Mouse (Mus musculus): ENCODE results near the gene Armh2.

The Armh2 gene

DNA sequence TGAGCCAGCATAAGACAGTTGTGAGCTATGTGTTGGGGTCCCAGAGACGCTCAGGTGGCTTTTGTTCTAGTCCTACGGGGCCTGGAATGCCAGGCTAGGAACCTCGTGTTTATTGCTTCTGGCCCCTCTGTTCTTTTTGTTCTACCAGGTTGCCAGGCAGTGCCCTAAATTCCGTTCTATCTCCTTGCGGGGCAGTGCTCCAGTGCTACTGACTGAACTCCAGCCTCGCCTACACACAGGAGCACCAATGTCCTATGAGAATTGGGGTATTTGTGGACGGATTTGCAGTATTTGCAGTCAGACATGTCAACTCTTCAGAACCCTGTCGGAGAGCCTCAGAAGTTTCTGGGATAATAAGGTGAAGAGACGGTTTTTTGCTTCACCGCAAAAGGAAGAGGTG, at the start of gene Armh2:
Gene Armh2 (plus strand): TSS at position 205 of the 400 bp plus-strand sequence.
- TF ChIP-seq GATA4 (IDR thresholded peaks at IDR 0.05; ENCODE audit: insufficient replicate concordance, low read length): no peak

DNA sequence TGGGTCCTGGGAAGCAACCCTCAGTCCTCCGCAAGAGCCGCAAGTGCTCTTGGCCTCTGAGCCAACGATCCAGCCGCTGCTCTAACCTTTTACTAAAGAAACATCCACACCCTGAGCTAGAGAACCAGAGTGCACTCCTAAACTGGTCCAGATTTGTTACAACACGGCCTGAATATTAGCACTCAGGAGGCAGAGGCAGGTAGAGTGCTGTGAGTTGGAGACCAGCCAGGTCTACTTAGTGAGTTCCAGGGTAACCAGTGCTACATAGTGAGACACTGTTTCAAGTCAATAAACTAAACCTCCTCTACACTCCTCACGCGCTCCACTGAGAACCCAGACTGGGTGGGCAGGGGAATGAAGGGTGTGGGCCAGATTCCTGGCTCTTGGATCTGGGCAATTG, 47.7 kb upstream of the Armh2 start:
- TF ChIP-seq GATA4 (IDR thresholded peaks at IDR 0.05; ENCODE audit: insufficient replicate concordance, low read length): no peak

DNA sequence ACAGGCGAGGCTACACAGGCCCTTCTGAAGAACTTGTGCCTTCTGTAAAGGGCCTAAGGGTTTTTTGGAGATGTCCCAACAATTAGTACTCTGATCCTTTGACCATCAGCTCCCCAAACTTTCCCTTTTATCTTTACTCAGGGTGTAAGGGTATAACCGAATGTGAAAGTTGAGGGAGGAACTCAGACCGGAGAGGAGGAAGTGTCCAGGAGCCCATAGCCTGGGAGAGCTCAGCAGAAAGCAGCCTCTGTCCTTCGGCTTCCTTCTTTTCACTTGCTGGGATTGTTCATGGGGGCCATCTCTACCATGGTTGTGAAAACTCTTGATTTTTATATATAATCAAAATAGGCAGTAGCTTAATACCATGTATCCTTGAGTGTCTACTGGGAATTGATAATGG, 42.3 kb upstream of the Armh2 start:
- TF ChIP-seq GATA4 (IDR thresholded peaks at IDR 0.05; ENCODE audit: insufficient replicate concordance, low read length): no peak

DNA sequence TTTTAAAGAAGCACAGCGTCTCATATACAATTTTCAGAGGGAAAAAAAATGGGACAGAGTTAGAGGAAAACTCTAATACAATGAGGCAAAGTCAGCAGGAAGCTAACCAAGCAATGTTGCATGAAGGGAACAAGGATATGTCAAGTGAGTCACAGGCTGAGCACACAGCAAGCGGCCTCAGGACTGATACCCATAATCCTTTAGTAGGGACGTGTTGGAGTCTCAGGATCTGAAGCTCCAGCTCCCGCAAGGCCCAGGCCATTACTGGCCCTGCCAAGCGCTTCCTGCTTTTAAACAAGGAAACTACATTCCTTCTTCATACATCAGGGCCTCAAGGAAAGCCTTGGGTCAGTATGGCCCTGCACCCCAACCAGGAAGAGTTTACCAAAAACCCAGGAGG, 38.9 kb upstream of the Armh2 start:
- TF ChIP-seq GATA4 (IDR thresholded peaks at IDR 0.05; ENCODE audit: insufficient replicate concordance, low read length): no peak

DNA sequence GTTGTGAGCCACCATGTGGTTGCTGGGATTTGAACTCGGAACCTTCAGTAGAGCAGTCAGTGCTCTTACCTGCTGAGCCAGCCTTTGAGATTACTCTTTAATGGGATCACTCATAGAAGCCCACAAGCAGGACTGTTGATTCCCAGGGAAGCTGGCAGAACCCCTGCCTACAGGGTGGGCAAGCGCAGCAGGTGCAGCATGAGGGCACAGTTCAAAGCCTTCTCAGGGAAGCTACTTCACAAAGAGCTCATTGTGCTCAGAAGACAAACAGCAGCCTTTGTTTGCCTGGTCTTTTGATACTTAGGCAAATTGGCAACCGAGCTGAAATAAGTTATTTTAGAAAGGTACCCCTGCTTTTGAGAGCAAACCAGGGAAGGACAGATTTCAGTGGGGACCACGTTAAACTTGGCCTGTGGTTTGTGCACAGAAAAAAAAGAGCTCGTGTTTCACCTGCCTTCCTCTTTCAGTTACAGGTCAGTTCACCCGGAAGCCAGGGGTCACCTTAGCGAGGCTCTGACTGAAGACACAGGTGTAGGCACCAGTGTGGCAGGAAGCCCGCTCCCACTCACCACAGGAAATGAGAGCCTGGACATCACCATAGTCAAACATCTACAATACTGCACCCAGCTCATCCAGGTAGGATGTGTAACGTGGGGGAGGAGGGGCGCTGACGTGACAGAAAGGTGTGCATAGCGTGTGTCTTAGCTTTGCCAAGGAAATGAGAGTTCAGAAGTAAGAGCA, 31.2 kb upstream of the Armh2 start:
- no peak for TF ChIP-seq GATA4 (IDR thresholded peaks at IDR 0.05; ENCODE audit: insufficient replicate concordance, low read length)

DNA sequence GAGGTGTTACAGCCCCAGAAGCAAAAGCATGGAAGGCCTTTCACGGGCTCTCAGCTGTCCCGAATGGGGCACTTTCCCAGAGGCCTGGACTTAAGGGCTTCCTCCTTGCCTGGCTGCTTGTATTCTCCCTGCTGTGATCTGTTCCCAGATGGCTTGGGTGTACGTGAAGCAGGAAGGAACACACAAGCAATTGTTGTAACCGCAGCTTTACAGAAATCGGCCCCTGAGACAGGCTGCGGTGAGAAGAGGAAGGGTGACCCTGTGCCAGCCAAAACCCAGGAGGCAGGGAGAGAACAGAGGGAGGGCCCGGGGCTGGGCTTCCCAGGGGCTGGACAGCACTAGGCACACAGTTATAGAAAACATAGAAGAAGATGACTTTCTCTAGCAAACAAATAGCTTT, 30.1 kb upstream of the Armh2 start:
- TF ChIP-seq GATA4 (IDR thresholded peaks at IDR 0.05; ENCODE audit: insufficient replicate concordance, low read length): no peak

DNA sequence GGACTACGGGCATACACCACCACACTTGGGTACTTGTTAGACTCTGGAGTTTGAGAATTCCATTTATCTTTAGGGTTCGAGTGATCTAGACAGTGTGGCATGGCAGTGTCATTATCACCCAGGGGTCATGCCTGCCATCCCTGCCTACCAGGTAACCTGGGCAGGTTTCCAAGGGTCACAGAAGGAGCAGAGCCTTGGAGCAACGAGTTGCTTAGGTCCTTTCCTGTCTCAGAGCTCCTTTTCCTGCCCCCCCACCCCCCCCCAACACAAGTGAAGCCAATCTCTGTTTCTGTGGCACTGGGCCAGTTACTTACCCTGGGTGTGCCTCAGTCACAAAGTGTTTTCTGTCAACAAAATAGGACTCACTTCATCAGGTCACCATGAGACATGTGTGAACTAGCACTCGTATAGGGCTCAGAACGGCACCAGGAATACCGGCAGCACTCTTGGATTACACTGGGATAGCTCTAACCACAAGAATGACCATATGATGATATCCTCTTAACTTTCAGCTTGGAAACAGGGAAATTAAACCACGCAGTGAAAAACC, 28.4 kb upstream of the Armh2 start:
- TF ChIP-seq GATA4 (IDR thresholded peaks at IDR 0.05; ENCODE audit: insufficient replicate concordance, low read length): no peak

DNA sequence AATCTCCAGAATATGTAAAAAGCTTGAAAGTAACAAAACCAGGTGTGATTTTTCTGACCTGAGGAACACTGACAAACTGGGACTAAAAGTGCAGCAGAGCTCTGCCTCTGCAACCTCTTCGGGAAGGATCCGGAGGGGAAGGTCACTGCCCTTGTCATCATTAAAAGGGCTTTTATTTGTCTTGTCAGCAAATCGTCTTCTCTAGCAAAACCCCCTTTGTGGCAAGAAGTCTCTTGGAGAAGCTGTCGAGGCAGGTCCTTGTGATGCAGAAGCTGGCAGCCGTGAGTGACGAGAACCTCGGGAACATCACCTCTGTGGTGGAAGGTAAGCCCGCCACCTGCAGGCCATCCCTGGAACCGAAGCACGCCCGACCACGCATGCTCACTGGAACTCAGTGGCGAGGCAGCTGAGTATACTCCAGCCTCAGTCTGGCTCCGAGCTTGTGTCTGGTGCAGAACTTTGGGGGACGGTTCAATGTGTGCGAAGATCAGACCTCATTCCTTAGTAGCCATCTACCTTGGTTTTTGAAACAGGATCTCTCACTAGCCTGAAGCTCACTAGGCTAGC, 27.5 kb upstream of the Armh2 start:
- no peak for TF ChIP-seq GATA4 (IDR thresholded peaks at IDR 0.05; ENCODE audit: insufficient replicate concordance, low read length)

DNA sequence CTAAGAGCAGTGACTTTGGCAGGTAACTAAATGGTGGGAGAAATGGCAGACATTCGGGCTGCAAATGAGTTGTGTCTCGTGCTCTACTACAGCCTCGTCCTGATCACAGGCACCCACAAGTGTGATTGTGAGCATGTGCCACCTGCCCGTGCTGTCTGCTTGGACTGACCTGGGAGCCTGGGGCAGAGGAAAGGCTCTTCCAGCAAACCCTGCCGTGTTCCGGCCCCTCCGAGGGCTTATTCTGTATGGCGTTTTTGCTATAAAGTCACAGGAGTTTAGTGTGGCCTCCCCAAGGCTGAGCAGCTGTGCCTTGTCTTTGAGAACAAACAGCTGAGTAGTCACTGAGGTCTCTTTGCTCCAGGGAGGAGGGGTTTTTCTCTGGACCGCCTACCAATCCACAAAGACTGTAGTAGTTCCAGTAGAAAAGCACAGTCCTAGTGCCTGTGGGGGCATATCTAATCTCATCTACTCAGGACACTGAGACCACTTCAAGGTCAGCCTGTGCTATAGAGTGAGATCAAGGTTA, 26.6 kb upstream of the Armh2 start:
- TF ChIP-seq GATA4 (IDR thresholded peaks at IDR 0.05; ENCODE audit: insufficient replicate concordance, low read length): no peak

DNA sequence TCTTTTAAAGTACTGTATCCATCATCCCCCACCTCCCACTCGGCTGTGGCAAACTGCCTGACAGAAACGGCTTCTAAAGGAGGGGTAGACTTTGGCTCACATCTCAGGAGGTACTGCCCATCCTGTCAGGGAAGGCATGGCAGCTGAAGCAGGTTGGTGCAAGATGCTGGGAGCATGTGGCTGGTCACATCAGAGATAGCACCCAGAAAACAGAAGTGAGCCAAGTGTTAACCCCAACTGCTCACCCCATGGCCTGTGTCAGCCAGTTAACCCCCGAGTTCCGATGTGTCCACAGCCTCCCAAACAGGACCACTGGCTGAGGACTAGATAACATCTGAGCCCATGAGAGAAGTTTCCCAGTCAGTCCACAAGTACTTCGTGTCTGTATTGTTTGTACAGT, 25.4 kb upstream of the Armh2 start:
- no peak for TF ChIP-seq GATA4 (IDR thresholded peaks at IDR 0.05; ENCODE audit: insufficient replicate concordance, low read length)

DNA sequence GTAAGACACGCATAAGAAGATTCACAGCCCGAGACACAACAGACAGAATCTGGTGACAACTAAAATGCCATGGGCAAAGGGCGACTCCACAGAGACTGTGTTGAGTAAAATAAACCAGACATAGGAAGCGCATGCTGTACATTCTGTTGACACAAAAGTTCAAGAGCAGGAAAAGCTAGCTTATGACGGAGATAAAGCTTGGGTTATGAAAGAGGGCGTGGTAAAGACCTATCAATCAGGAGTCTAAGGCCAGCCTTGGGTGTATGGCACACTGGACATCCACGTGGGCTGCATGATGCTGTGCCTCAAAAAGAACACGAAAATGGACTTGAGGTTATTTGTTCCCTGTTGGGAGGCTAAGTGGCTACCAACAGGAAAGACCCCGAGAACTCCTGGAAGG, 24.6 kb upstream of the Armh2 start:
- no peak for TF ChIP-seq GATA4 (IDR thresholded peaks at IDR 0.05; ENCODE audit: insufficient replicate concordance, low read length)

DNA sequence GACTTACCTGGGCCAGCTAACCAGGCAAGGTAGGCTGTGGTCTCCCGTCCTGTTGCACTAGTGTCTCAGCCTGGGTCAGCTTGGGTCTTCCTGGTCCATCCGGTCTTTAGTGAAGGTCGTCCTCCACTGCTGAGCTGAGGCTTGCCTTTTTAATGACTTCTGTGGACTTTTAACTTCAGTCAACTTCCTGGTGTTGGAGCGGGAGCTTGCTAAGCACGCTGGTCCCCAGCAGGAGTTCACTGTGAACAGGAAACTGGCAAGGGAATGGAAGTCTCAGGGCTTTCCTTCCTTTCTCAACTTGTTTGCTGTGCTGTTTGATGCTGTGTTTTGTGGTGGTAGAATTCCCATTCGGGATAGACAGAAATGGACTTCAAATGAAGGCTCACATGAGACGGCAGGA, 23.4 kb upstream of the Armh2 start:
- no peak for TF ChIP-seq GATA4 (IDR thresholded peaks at IDR 0.05; ENCODE audit: insufficient replicate concordance, low read length)

DNA sequence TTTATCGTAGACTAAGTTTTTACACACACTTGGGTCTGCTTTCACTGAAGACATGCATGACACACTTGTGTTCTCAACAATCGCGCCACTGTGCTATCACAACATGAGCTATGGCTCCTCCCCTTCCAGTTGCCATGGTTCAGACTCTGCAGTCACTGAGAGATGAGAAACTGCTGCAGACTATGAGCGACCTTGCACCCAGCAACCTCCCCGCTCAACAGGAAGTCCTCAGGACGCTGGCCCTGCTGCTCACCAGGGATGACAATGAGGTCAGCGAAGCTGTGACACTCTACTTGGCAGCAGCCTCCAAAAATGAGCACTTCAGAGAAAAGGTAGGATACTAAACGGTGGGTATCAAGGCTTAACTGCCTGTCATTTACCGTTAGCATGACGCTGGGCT, 19.5 kb upstream of the Armh2 start:
- no peak for TF ChIP-seq GATA4 (IDR thresholded peaks at IDR 0.05; ENCODE audit: insufficient replicate concordance, low read length)

DNA sequence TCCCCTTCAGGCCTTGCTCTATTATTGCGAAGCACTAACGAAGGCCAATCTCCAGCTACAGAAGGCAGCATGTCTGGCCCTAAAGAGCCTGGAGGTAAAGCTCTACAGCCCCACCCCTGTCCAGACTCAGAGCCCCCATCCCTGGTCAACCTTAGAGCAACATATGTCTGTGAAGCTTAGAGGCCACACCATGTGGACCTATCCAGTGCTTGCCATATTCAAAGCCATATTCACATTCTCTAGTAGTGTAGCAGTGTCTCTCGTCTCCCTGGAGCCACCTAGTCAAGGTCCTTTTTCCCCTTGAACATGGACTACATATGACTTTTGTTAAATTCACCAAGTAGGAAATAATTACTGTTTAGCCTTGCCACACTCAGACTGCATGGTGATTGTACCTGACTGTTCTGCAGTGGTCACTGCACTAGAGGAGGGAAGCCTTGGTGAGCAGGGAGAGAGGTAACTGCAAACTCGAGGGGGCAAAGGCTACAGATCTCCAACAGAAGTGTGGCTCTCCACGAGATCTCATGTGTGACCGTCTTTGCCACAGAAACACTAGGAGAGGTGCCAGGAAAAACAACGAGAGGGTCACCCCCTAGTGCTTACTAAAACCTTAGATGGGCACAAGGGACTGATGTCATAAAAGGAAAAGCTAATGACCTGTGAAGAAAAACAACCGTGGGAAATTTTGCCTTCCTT, 17.2 kb upstream of the Armh2 start:
- no peak for TF ChIP-seq GATA4 (IDR thresholded peaks at IDR 0.05; ENCODE audit: insufficient replicate concordance, low read length)

DNA sequence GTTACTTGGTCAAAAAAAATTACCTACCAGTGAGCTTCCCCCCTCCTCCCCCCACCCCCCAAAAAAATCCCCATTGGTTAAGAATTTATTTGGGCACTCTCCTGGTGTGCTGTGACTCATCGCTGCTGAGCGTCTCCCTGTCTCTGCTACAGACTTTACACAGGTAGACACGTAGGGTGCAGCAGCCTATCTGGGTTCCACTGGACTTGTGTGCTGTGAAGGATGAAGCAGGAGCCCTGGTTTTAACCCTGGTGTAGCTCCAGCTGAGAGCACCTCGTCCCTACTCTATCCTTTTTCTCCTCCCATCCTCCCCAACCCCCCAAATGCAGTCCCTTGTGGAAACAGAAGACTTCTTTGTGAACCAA, 16.7 kb upstream of the Armh2 start:
- no peak for TF ChIP-seq GATA4 (IDR thresholded peaks at IDR 0.05; ENCODE audit: insufficient replicate concordance, low read length)

DNA sequence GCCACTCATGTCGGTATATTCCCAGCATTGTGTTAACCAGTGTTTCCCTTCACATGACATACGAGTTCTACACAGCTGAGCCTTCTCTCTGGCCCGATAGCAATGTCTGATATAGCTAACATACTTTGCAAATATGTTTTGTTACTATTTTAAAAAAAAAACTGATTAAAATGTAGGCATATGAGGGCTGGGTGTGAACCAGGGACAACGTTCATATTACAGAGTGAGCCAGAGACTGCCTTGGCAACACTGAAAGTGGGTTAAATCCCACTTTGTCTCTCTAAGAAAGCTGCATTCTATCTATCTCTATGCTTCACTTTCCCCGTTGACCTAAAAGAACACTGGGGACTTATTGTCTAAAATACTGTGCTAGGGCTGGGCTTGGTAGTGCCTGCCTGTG, 11.9 kb upstream of the Armh2 start:
- no peak for TF ChIP-seq GATA4 (IDR thresholded peaks at IDR 0.05; ENCODE audit: insufficient replicate concordance, low read length)

All from liver, adult (tissue).